10 mouse cellular contexts compared by ENCODE assay signal in genomic region chr2:128041066-128041750, GRCm38 (mm10).
A peak's percentile ranks its signal among the peaks of the same experiment; 100 is the strongest.
DNase-seq lines count a peak whose midpoint lies in the region; ATAC-seq and TF ChIP-seq lines count a peak whose summit lies in the region.
"Had no signal": no experiment of that assay in that cellular context is flagged by ENCODE, and none has a peak within 500 bp of the region (broad histone marks: within the 10 kb centered on the region; RNA-seq: fewer than 3 reads in every experiment).

No protein-coding gene starts in this region.

- intact Hi-C loops in left cerebral cortex, postnatal 25 days (cut with DNase I), result no loop called here

- no peaks in the 10 kb centered on the region for H3K36me3 ChIP-seq in myocyte (ENCODE audit: control insufficient read depth, insufficient read depth)
- H3K36me3 ChIP-seq in hindbrain, embryonic 13.5 days, result no peaks in the 10 kb centered on the region
- no peaks in the 10 kb centered on the region for H3K36me3 ChIP-seq in forebrain, embryonic 13.5 days (ENCODE audit: poor library complexity, severe bottlenecking)
- H3K36me3 ChIP-seq: embryonic facial prominence, embryonic 13.5 days had no signal

- no peaks in the 10 kb centered on the region for H3K79me2 ChIP-seq in myocyte (ENCODE audit: control insufficient read depth, insufficient read depth)

- no peak overlapping the region for H3ac ChIP-seq in myocyte (ENCODE audit: control insufficient read depth, insufficient read length)

- H3K9me3 ChIP-seq in hindbrain, embryonic 13.5 days, result peaks cover 7% of the 10 kb centered on the region; the same call in 1 of the 2 replicates
- H3K9me3 ChIP-seq in forebrain, embryonic 13.5 days (replicated peaks), result peaks cover 6% of the 10 kb centered on the region; the same call in 1 of the 2 replicates

- no peak for ATAC-seq in hindbrain, embryonic 13.5 days (ENCODE audit: low FRiP score)
- no peak for ATAC-seq in forebrain, embryonic 13.5 days

- H3K27me3 ChIP-seq in myocyte (ENCODE audit: control insufficient read depth, insufficient read depth, insufficient read length), result peaks cover 4% of the 10 kb centered on the region
- no peaks in the 10 kb centered on the region for H3K27me3 ChIP-seq in hindbrain, embryonic 13.5 days
- no peaks in the 10 kb centered on the region for H3K27me3 ChIP-seq in forebrain, embryonic 13.5 days
- H3K27me3 ChIP-seq: embryonic facial prominence, embryonic 13.5 days had no signal

- H3K4me3 ChIP-seq in myocyte, result no peak overlapping the region
- H3K4me3 ChIP-seq in hindbrain, embryonic 13.5 days, result no peak overlapping the region
- H3K4me3 ChIP-seq in forebrain, embryonic 13.5 days, result no peak overlapping the region
- H3K4me3 ChIP-seq: embryonic facial prominence, embryonic 13.5 days; heart, adult 2 months had no signal

- peak overlapping the region; percentile 31 for H3K4me2 ChIP-seq in myocyte (ENCODE audit: low read depth)
- H3K4me2 ChIP-seq in hindbrain, embryonic 13.5 days, result no peak overlapping the region
- H3K4me2 ChIP-seq in forebrain, embryonic 13.5 days, result no peak overlapping the region
- H3K4me2 ChIP-seq: embryonic facial prominence, embryonic 13.5 days had no signal

- peak; percentile 21 to 28 for DNase-seq in cerebellum, postnatal 10 days
- DNase-seq in cerebellum, adult 9-10 months, result no peak
- peak; percentile 23 to 42 for DNase-seq in left cerebral cortex, postnatal 25 days (ENCODE audit: low spot score in 2 of 2)
- DNase-seq in left cerebral cortex, adult 8-10 months (ENCODE audit: low spot score in 2 of 2), result no peak
- DNase-seq in brain, adult 2 months (ENCODE audit: low read depth, low spot score), result peak; percentile 14

- no peak overlapping the region for H3K9ac ChIP-seq in hindbrain, embryonic 13.5 days
- H3K9ac ChIP-seq in forebrain, embryonic 13.5 days, result no peak overlapping the region
- H3K9ac ChIP-seq: embryonic facial prominence, embryonic 13.5 days had no signal

- 83% methylated on average over 12 of the region's 12 CpGs for WGBS in hindbrain, embryonic 13.5 days
- WGBS in forebrain, embryonic 13.5 days, result 81% methylated on average over 12 of the region's 12 CpGs

- no peaks in the 10 kb centered on the region for H3K4me1 ChIP-seq in hindbrain, embryonic 13.5 days (replicated peaks)
- no peaks in the 10 kb centered on the region for H3K4me1 ChIP-seq in forebrain, embryonic 13.5 days
- H3K4me1 ChIP-seq: embryonic facial prominence, embryonic 13.5 days had no signal

- TF ChIP-seq POLR2A in myocyte (IDR thresholded peaks at IDR 0.05; ENCODE audit: insufficient read length, low read depth), result no peak

- no peak overlapping the region for H3K27ac ChIP-seq in hindbrain, embryonic 13.5 days
- H3K27ac ChIP-seq in forebrain, embryonic 13.5 days, result no peak overlapping the region
- H3K27ac ChIP-seq: embryonic facial prominence, embryonic 13.5 days; heart, adult 2 months had no signal

TF ChIP-seq in myocyte, 11 proteins besides CTCF, POLR2A, EP300 and RAD21:
- TF ChIP-seq MYOD1 (IDR thresholded peaks at IDR 0.05; ENCODE audit: control insufficient read depth in 1 of 3, insufficient read length in 2 of 3, low read depth in 2 of 3), result no peak
- no peak for TF ChIP-seq SRF (IDR thresholded peaks at IDR 0.05; ENCODE audit: control insufficient read depth, insufficient read length, low read depth)

Comparison
In these comparisons a context has a peak if more than half of its experiments do, and no peak if none do; other contexts are left out.
1. DNase-seq: peak in cerebellum, postnatal 10 days (2 of 2), left cerebral cortex, postnatal 25 days (2 of 2) and brain, adult 2 months (single experiment); none in cerebellum, adult 9-10 months (single experiment) and left cerebral cortex, adult 8-10 months (0 of 2).